Mouse (Mus musculus) heart, adult 2 months (tissue): ENCODE results near the gene Klf12.

Source experiments
- CTCF ChIP-seq: fragments of 200-600 bp; IDR thresholded peaks from 2 replicates; pipeline ENCODE4 v1.8.1; 2022; ENCODE audit warnings: antibody characterized with exemption, mild to moderate bottlenecking, moderate library complexity
- EP300 ChIP-seq: fragments of 200-500 bp; IDR thresholded peaks from 2 replicates; pipeline ENCODE4 v1.6.1; 2011; ENCODE audit warnings: low read depth, low read length, control low read depth; ENCODE audit not compliant: insufficient read depth

DNA sequence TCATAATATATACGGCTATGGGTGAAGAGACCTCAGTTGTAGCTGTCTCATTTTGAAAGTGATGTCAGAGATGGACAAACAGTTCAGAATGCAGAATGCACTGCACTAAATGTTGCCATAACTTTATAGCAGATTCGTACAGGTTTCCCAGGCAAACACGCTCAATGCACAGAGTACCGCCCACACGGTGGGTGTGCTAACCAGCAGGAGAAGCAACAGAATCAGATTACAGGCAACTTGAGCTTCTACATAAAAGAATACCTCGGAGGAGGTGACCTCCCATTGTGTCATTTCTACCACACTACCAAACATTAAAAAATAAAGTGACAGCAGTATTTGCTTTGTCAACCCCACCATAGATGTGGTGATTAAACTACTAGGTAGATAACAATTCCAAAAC is 171.1 kb downstream of the Klf12 start:
- TF ChIP-seq CTCF (no peak), EP300 (no peak)
